Mouse (Mus musculus) forebrain, postnatal 0 days (tissue): ENCODE results near the gene Bahd1. TPM values are rescaled to one million over a fixed set of nuclear protein-coding genes. Genes with fewer than 3 reads are reported as not detected.

ENCODE experiments used
- ATAC-seq: fragments of 200-750 bp; cut with Nextera tagmentation; 2 replicates; pipeline ENCODE4 v1.8.0; 2017; ENCODE audit warnings: mild to moderate bottlenecking, moderate library complexity
- DNase-seq: peaks from one replicate; pipeline ENCODE4 v3.0.0-alpha.2; 2015
- H3K27ac ChIP-seq: fragments of 300-500 bp; sonication (generic); 2 replicates; pipeline ENCODE4 v1.5.1; 2014; ENCODE audit warnings: low read depth, mild to moderate bottlenecking, antibody characterized with exemption, low read length, moderate library complexity, mixed read lengths
- H3K27me3 ChIP-seq: fragments of 300-500 bp; sonication (generic); 2 replicates; pipeline ENCODE4 v1.6.1; 2014; ENCODE audit warnings: mild to moderate bottlenecking, low read length, mixed read lengths; ENCODE audit not compliant: insufficient read depth
- H3K36me3 ChIP-seq: fragments of 300-500 bp; sonication (generic); 2 replicates; pipeline ENCODE4 v1.6.1; 2014; ENCODE audit warnings: mild to moderate bottlenecking, moderate library complexity; ENCODE audit not compliant: insufficient read depth
- H3K4me1 ChIP-seq: fragments of 300-500 bp; sonication (generic); 2 replicates; pipeline ENCODE4 v1.6.1; 2014; ENCODE audit warnings: antibody characterized with exemption; ENCODE audit not compliant: insufficient read depth
- H3K4me2 ChIP-seq: fragments of 300-500 bp; sonication (generic); 2 replicates; pipeline ENCODE4 v1.6.1; 2014; ENCODE audit warnings: low read depth, mild to moderate bottlenecking, moderate library complexity
- H3K4me3 ChIP-seq: fragments of 300-500 bp; sonication (generic); 2 replicates; pipeline ENCODE4 v1.5.1; 2014; ENCODE audit warnings: low read depth, low read length, mixed read lengths
- H3K9ac ChIP-seq: fragments of 300-500 bp; sonication (generic); 2 replicates; pipeline ENCODE4 v1.6.1; 2014; ENCODE audit warnings: mild to moderate bottlenecking
- H3K9me3 ChIP-seq: fragments of 300-500 bp; sonication (generic); 2 replicates; pipeline ENCODE4 v1.6.1; 2016; ENCODE audit warnings: low read length
- CTCF ChIP-seq: sonication (generic); IDR thresholded peaks from 2 replicates; pipeline ENCODE4 v1.5.1; 2016; ENCODE audit warnings: antibody characterized with exemption, control low read depth, low read depth
- WGBS: fragments of 180-500 bp; shearing (Covaris S2); extraction: QIAGEN DNeasy Blood & Tissue Kit; methylation state at CpG from one replicate; pipeline ENCODE4 v1.1.7; 2014; 5-methylcytosine and 5-hydroxymethylcytosine counted together
- polyA plus RNA-seq: library from polyadenylated mRNA; unstranded; fragments of >200 nt; fragmentation: Nextera tagmentation; extraction: Ambion mirVana; gene quantifications from 2 replicates; pipeline ENCODE4 v1.2.1, GENCODE M21; 2015
- total RNA-seq: library from RNA; depleted of rRNA; stranded (reverse); fragments of >200 nt; gene quantifications from 2 replicates; pipeline ENCODE4 v1.2.3, GENCODE M21; 2014

The Bahd1 gene
- total and polyA plus RNA-seq, 2 experiments from 2014 or later = 5.1 to 19.9 TPM

DNA sequence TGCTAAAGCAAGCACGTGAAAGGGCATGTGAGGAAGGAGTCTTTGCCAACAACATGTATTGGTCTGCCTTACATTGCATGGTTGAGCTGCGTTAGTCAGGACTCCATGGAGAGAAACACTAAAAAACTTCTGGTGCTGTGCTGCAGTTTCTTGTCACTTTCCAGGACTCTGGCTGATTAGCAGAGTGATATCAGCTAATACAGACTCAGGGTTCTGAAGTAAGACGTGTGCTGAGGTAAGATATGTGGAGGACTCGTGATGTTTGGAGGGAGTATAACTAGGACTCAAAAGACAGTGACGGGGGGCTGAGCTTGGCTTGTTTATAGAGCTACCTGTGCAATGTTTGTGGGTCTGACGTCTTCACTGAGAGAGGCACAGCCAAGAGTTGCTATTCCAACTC, 43.1 kb downstream of the Bahd1 start:
- no peak overlapping the region for H3K27ac ChIP-seq
- no peak for TF ChIP-seq CTCF
- ATAC-seq (no peak), DNase-seq (no peak)
- no peak overlapping the region for H3K4me3 ChIP-seq
- no peak overlapping the region for H3K4me2 ChIP-seq
- no peaks in the 10 kb centered on the region for H3K27me3 ChIP-seq
- no peak overlapping the region for H3K9ac ChIP-seq
- 95% methylated on average over 6 of the region's 6 CpGs for WGBS
- H3K4me1 ChIP-seq = no peaks in the 10 kb centered on the region
- H3K36me3 ChIP-seq = no peaks in the 10 kb centered on the region
- no peaks in the 10 kb centered on the region for H3K9me3 ChIP-seq

DNA sequence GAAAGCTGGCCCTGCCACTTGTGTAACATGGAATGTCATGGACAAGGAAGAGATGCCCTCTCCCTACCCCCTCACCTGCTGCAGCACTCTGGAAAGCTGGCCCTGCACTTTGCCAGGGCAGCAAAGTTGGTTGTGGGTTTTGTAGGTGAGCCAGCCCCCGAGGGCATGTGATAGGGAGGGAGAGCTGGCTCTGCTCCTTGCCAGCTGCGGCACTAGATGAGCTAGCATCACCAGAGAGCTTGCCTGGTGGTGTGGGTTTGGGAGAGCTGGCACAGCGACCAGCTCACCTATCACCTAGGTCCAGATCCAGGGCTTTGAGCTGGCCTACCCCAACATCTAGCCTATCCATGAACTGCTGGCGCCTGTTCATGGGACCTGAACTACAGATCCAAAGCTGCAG, 48.6 kb downstream of the Bahd1 start:
- Histone ChIP-seq H3K4me2 (no peak overlapping the region), H3K27me3 (no peaks in the 10 kb centered on the region), H3K4me3 (no peak overlapping the region), H3K36me3 (no peaks in the 10 kb centered on the region), H3K27ac (no peak overlapping the region), H3K9me3 (no peaks in the 10 kb centered on the region), H3K4me1 (no peaks in the 10 kb centered on the region), H3K9ac (no peak overlapping the region)
- TF ChIP-seq CTCF = no peak
- ATAC-seq = no peak
- DNase-seq = no peak
- WGBS = 84% methylated on average over 4 of the region's 4 CpGs

DNA sequence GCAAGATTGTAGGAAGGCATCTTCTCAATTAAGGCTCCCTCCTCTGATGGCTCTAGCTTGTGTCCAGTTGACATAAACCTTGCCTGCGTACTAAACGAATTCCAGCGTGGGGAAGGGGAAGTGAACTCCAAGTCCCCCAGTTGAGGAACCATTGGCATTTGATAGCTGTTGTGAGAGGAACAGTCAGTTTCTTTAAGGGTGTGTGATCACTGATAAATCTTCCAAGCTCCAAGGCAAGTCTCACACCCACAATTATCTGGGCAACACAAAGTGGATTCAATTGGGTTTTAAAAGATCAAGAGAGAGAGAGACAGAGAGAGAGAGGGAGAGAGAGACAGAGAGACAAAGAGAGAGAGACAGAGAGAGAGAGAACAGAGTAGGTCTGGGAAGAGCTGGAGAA, 49.5 kb downstream of the Bahd1 start:
- no peaks in the 10 kb centered on the region for H3K4me1 ChIP-seq
- no peak for ATAC-seq
- H3K27ac ChIP-seq = no peak overlapping the region
- no peaks in the 10 kb centered on the region for H3K27me3 ChIP-seq
- H3K4me2 ChIP-seq = no peak overlapping the region
- H3K4me3 ChIP-seq = no peak overlapping the region
- H3K36me3 ChIP-seq = no peaks in the 10 kb centered on the region
- 83% methylated on average over 3 of the region's 3 CpGs for WGBS
- H3K9me3 ChIP-seq = no peaks in the 10 kb centered on the region
- no peak for TF ChIP-seq CTCF
- H3K9ac ChIP-seq = no peak overlapping the region
- DNase-seq = no peak

DNA sequence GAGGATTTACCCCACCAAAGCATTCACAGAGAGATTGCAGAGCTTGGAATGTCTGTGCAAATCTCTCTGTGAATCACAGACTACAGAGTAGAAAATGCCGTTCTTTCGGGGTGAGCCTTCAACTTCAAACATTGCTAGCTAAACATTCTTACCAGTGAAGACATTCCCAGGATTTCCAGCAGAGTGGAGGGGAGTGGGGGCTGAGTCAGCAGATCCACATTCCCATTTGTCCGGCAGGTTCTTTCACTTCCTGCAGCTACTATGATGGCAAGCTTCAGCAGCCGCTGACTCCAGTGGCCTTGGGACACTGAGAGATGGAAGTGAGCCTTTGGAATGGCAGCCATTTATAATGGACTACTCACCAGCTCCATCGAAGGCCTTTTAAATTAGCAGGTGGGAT, 56.3 kb downstream of the Bahd1 start:
- DNase-seq (no peak), ATAC-seq (no peak)
- Histone ChIP-seq H3K27ac (no peak overlapping the region), H3K27me3 (no peaks in the 10 kb centered on the region), H3K4me2 (no peak overlapping the region), H3K36me3 (no peaks in the 10 kb centered on the region), H3K9ac (no peak overlapping the region), H3K4me3 (no peak overlapping the region), H3K9me3 (no peaks in the 10 kb centered on the region), H3K4me1 (no peaks in the 10 kb centered on the region)
- WGBS = 80% methylated on average over 5 of the region's 5 CpGs
- no peak for TF ChIP-seq CTCF

DNA sequence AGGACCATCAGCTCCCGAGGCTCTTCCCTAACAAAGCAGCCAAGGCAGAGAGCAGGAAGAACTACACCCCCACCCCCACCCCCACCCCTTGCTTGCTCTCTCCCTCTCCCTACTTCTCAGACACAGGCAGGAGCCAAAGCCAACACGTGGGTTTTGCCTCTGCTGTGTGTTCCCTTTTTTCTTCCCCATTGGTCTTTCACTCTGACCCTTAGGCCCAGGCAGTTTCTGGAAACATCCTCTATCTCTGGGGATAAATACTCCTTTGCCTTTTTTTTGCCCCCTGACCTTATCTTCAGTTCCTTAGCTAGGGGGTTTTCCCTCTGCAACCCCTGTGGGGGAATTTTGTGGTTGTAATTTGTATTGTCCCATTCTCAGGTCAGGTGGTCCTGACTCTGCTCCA, 59.5 kb downstream of the Bahd1 start:
- TF ChIP-seq CTCF = no peak
- no peak overlapping the region for H3K4me3 ChIP-seq
- no peak overlapping the region for H3K27ac ChIP-seq
- no peaks in the 10 kb centered on the region for H3K27me3 ChIP-seq
- ATAC-seq = no peak
- H3K9me3 ChIP-seq = no peaks in the 10 kb centered on the region
- DNase-seq = no peak
- H3K36me3 ChIP-seq = no peaks in the 10 kb centered on the region
- 4% methylated on average over 2 of the region's 2 CpGs for WGBS
- H3K4me1 ChIP-seq = no peaks in the 10 kb centered on the region
- no peak overlapping the region for H3K4me2 ChIP-seq
- H3K9ac ChIP-seq = no peak overlapping the region

DNA sequence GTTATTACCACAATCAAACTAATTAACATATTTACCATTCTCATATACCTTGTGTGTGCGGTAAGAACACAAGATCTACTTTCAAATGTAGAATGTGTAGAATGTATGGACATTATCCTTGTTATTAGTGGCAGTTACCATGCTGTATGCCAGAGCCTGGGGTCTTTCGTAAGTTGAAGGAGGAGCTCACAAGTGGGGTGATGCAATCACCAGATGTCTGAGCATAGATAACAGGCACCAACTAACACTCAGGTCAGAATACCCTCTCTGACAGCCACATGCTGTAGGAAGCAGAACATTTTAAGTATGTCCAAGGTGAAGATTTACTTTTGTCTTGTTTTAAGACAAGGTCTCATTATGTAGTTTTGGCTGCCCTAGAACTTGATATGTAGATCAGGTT, 60.2 kb downstream of the Bahd1 start:
- no peak for ATAC-seq
- no peak for DNase-seq
- no peak overlapping the region for H3K4me3 ChIP-seq
- no peak overlapping the region for H3K4me2 ChIP-seq
- no peaks in the 10 kb centered on the region for H3K27me3 ChIP-seq
- no peak for TF ChIP-seq CTCF
- H3K9me3 ChIP-seq = no peaks in the 10 kb centered on the region
- WGBS = 96% methylated on average over 2 of the region's 2 CpGs
- H3K27ac ChIP-seq = no peak overlapping the region
- H3K36me3 ChIP-seq = no peaks in the 10 kb centered on the region
- H3K9ac ChIP-seq = no peak overlapping the region
- H3K4me1 ChIP-seq = no peaks in the 10 kb centered on the region

DNA sequence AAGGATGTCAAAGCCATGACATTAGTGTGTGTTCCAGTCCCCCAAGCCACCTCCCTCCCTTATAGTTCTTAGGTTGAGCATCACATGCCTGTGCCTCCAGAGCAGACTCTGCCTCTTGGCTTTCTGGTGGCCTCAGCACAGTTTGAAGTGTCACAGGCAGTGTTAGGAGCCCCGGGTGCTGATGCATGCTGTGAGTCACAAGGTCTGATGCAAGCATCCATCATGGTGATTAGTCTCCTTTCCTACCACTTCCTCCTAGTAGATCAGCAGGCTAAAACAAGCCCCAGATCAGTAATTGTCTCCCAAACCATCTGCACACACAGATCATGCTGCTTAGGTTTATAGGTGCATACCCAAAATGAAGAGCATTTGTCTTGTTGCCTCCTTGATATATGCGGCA, 61.4 kb downstream of the Bahd1 start:
- H3K9ac ChIP-seq = no peak overlapping the region
- no peaks in the 10 kb centered on the region for H3K4me1 ChIP-seq
- H3K4me2 ChIP-seq = no peak overlapping the region
- no peak; the same call in 1 of the 2 replicates for ATAC-seq
- H3K9me3 ChIP-seq = no peaks in the 10 kb centered on the region
- H3K27ac ChIP-seq = no peak overlapping the region
- no peaks in the 10 kb centered on the region for H3K27me3 ChIP-seq
- no peak for TF ChIP-seq CTCF
- WGBS = 56% methylated on average over 2 of the region's 2 CpGs
- H3K4me3 ChIP-seq = no peak overlapping the region
- no peak for DNase-seq
- H3K36me3 ChIP-seq = no peaks in the 10 kb centered on the region
